ENCODE assay signal across 8 mouse cellular contexts in the genomic region with DNA sequence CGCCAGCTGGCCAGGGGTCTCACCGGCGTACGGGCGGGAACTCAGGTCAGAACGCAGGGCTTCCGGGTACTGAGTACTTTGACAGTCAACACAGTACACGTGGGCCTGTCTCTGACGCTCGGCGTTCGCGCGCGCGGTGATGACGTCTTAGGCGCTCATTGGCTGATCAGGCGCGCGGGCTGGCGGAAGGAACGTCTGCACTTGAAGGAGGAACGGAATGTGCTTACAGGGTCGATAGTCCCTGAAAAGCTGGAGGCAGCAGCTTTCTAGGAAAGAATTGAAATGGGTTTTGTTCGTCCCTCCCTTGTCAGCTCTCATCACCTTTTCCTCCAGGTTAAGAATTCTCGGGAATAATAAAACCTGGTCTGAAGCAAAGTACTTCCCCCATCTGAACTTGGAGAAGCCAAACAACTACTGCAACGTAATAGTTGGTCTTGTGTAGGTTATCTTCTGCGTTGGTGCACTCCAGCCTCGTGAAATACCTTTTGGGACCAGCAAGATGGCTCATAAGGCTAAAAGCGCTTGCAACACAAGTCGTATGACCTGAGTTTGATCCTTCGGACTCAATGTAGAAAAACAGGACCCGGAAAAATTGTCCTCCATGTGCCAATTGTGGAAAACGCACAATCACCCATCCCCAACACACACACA. TPM values are rescaled to one million over a fixed set of nuclear protein-coding genes. Genes with fewer than 3 reads are reported as not detected.
DNase-seq lines count a peak whose midpoint lies in the region; ATAC-seq and TF ChIP-seq lines count a peak whose summit lies in the region.

A gene (minus strand): TSS at position 130 of the 651 bp plus-strand sequence.

- peak within 1 kb of the TSS; percentile 79 for H3K4me2 ChIP-seq in heart, embryonic 11.5 days
- H3K4me2 ChIP-seq in kidney, embryonic 16.5 days (replicated peaks; ENCODE audit: low read depth, low read length) = peak within 1 kb of the TSS; percentile 97
- H3K4me2 ChIP-seq in myocyte (ENCODE audit: low read depth) = peak within 1 kb of the TSS; percentile 79

- WGBS in heart, embryonic 11.5 days (ENCODE audit: insufficient replicate concordance) = 7% methylated on average over 35 of the region's 35 CpGs
- 6% methylated on average over 35 of the region's 35 CpGs for WGBS in kidney, embryonic 16.5 days
- 4% methylated on average over 35 of the region's 35 CpGs for WGBS in liver, adult 2 months

- peak; percentile 99 for DNase-seq in B cell, adult 2 months
- peak; percentile 98 for DNase-seq in brain, adult 2 months (ENCODE audit: low read depth, low spot score)
- DNase-seq in liver, adult 2 months (ENCODE audit: extremely low read depth, low read depth, low spot score) = peak; percentile 84
- peak; percentile 96 for DNase-seq in splenic B cell, adult 2 months (ENCODE audit: low read depth, low spot score)

- H3K4me3 ChIP-seq in heart, embryonic 11.5 days (ENCODE audit: low read depth, low read length) = peak within 1 kb of the TSS; percentile 68
- H3K4me3 ChIP-seq in kidney, embryonic 16.5 days (ENCODE audit: low read length) = peak within 1 kb of the TSS; percentile 97
- H3K4me3 ChIP-seq in liver, adult 2 months (ENCODE audit: insufficient read depth, low read depth, low read length) = peak within 1 kb of the TSS; percentile 75
- H3K4me3 ChIP-seq in myocyte = peak within 1 kb of the TSS; percentile 72

- 0 out of 2 replicates have a peak, but pooled peaks cover 9% of the 10 kb centered on the region for H3K4me1 ChIP-seq in heart, embryonic 11.5 days (ENCODE audit: control insufficient read depth, insufficient read depth, low read length)
- H3K4me1 ChIP-seq in kidney, embryonic 16.5 days (ENCODE audit: insufficient read depth, low read length) = peaks cover 23% of the 10 kb centered on the region
- peaks cover 13% of the 10 kb centered on the region for H3K4me1 ChIP-seq in liver, adult 2 months (ENCODE audit: control insufficient read depth, insufficient read depth, low read length)

- H3K27me3 ChIP-seq in heart, embryonic 11.5 days (ENCODE audit: control insufficient read depth, insufficient read depth, low read length) = no peaks in the 10 kb centered on the region
- no peaks in the 10 kb centered on the region for H3K27me3 ChIP-seq in kidney, embryonic 16.5 days (ENCODE audit: insufficient read depth, low read length)
- no peaks in the 10 kb centered on the region for H3K27me3 ChIP-seq in liver, adult 2 months (ENCODE audit: control insufficient read depth, insufficient read depth, low read length)
- H3K27me3 ChIP-seq in myocyte (ENCODE audit: control insufficient read depth, insufficient read depth, insufficient read length) = no peaks in the 10 kb centered on the region
- H3K27me3 ChIP-seq in splenic B cell, adult 2 months (ENCODE audit: control insufficient read depth, insufficient read depth, low read length, poor library complexity, severe bottlenecking) = no peaks in the 10 kb centered on the region

- TF ChIP-seq CTCF in liver, adult 2 months (IDR thresholded peaks at IDR 0.05; ENCODE audit: low read depth, low read length) = no peak

- ATAC-seq in erythroblast, adult 5-6 weeks (replicated peaks; ENCODE audit: low FRiP score, poor library complexity, severe bottlenecking) = peak; percentile 82
- ATAC-seq in heart, embryonic 11.5 days (replicated peaks; ENCODE audit: insufficient number of reproducible peaks, low FRiP score, low TSS enrichment) = peak; percentile 89
- peak; percentile 86 for ATAC-seq in kidney, embryonic 16.5 days (ENCODE audit: low FRiP score, low TSS enrichment)

- peaks cover 12% of the 10 kb centered on the region; the same call in 1 of the 2 replicates for H3K79me2 ChIP-seq in liver, adult 2 months (ENCODE audit: control insufficient read depth, insufficient read depth, low read length)
- peaks cover 11% of the 10 kb centered on the region for H3K79me2 ChIP-seq in myocyte (ENCODE audit: control insufficient read depth, insufficient read depth)

- H3K9me3 ChIP-seq in heart, embryonic 11.5 days (replicated peaks; ENCODE audit: control insufficient read depth, low read length) = no peaks in the 10 kb centered on the region
- no peaks in the 10 kb centered on the region for H3K9me3 ChIP-seq in kidney, embryonic 16.5 days (ENCODE audit: low read length)

- TF ChIP-seq POLR2A in liver, adult 2 months (IDR thresholded peaks at IDR 0.05; ENCODE audit: extremely low read depth, insufficient read depth, low read length) = no peak
- TF ChIP-seq POLR2A in myocyte (IDR thresholded peaks at IDR 0.05; ENCODE audit: insufficient read length, low read depth) = peak; percentile 66

- peak within 1 kb of the TSS; percentile 16 for H3ac ChIP-seq in myocyte (ENCODE audit: control insufficient read depth, insufficient read length)

- peak within 1 kb of the TSS; percentile 72 for H3K9ac ChIP-seq in heart, embryonic 11.5 days (ENCODE audit: low read depth, low read length)
- peak within 1 kb of the TSS; percentile 70 for H3K9ac ChIP-seq in kidney, embryonic 16.5 days (replicated peaks; ENCODE audit: low read length)
- H3K9ac ChIP-seq in liver, adult 2 months (ENCODE audit: low read depth, low read length) = peak within 1 kb of the TSS; percentile 68

- H3K36me3 ChIP-seq in heart, embryonic 11.5 days (ENCODE audit: control insufficient read depth, insufficient read depth, low read length) = no peaks in the 10 kb centered on the region
- no peaks in the 10 kb centered on the region for H3K36me3 ChIP-seq in kidney, embryonic 16.5 days (ENCODE audit: insufficient read depth, low read length)
- no peaks in the 10 kb centered on the region for H3K36me3 ChIP-seq in liver, adult 2 months (ENCODE audit: control insufficient read depth, insufficient read depth, low read length)
- H3K36me3 ChIP-seq in myocyte (ENCODE audit: control insufficient read depth, insufficient read depth) = no peaks in the 10 kb centered on the region
- no peaks in the 10 kb centered on the region for H3K36me3 ChIP-seq in splenic B cell, adult 2 months (ENCODE audit: control insufficient read depth, insufficient read depth, low read length, poor library complexity, severe bottlenecking)

- H3K27ac ChIP-seq in heart, embryonic 11.5 days (ENCODE audit: low read depth, low read length) = peak within 1 kb of the TSS; percentile 58
- H3K27ac ChIP-seq in kidney, embryonic 16.5 days (ENCODE audit: low read length) = peak within 1 kb of the TSS; percentile 48
- no peak within 1 kb of the TSS for H3K27ac ChIP-seq in liver, adult 2 months (replicated peaks; ENCODE audit: insufficient read depth, low read depth, low read length)

TF ChIP-seq in myocyte, 11 proteins besides CTCF, POLR2A, EP300 and RAD21:
- peak; percentile 73 for TF ChIP-seq USF1 (IDR thresholded peaks at IDR 0.05; ENCODE audit: low read depth)
- TF ChIP-seq MAX (IDR thresholded peaks at IDR 0.05; ENCODE audit: low read depth) = peak; percentile 95
- TF ChIP-seq TCF3 (IDR thresholded peaks at IDR 0.05; ENCODE audit: insufficient read length, low read depth) = no peak
- TF ChIP-seq E2F4 (IDR thresholded peaks at IDR 0.05; ENCODE audit: insufficient read depth) = peak; percentile 84
TF ChIP-seq in myocyte: peak in this region for 3.

RNA-seq across cellular contexts. Expression of the gene that starts here (rescaled TPM):
- total RNA-seq in erythroblast, adult 5-6 weeks (2015; ENCODE audit: low replicate concordance) = 3.3 and 3.5 TPM in 2 replicates
- total RNA-seq in erythroblast, adult 5-6 weeks (2017; ENCODE audit: low replicate concordance) = 1.8 and 9.5 TPM in 2 replicates
- polyA plus RNA-seq in heart, embryonic 11.5 days (2014; fragmentation: Nextera tagmentation; extraction: Ambion mirVana) = 12.5 and 12.9 TPM in 2 replicates
- polyA plus RNA-seq in kidney, embryonic 16.5 days (2015; fragmentation: Nextera tagmentation; extraction: Ambion mirVana) = 17.9 and 19.2 TPM in 2 replicates
- 11.5 and 15.8 TPM in 2 replicates for total RNA-seq in liver, adult 2 months (2014; rRNA removed)
- polyA plus RNA-seq in liver, adult 2 months (2012; rRNA removed) = 8.5 and 8.8 TPM in 2 replicates
- 7.8 TPM for polyA plus RNA-seq in myocyte (2012; fragmentation: generic; extraction: Trizol)
